Mouse (Mus musculus): ENCODE data around the gene Zfand3. TPM values are rescaled to one million over a fixed set of nuclear protein-coding genes. Genes with fewer than 3 reads are reported as not detected.

The Zfand3 gene
- polyA plus RNA-seq, 1 experiment from 2014 or later, result 50.6 TPM

GRCm38 (mm10) chr17:30198422-30198821, 193.9 kb downstream of the Zfand3 start:
- Histone ChIP-seq H3K36me3 (replicated peaks; ENCODE audit: control insufficient read depth, insufficient read depth, low read depth, low read length) (no peaks in the 10 kb centered on the region), H3K4me3 (ENCODE audit: low read depth, low read length) (no peak overlapping the region), H3K9ac (replicated peaks; ENCODE audit: low read length) (no peak overlapping the region), H3K27ac (replicated peaks; ENCODE audit: low read depth, low read length) (no peak overlapping the region), H3K4me2 (ENCODE audit: low read depth, low read length) (no peak overlapping the region), H3K27me3 (ENCODE audit: control insufficient read depth, insufficient read depth, low read length) (no peaks in the 10 kb centered on the region), H3K4me1 (ENCODE audit: control insufficient read depth, insufficient read depth, low read length) (no peaks in the 10 kb centered on the region; the same call in 1 of the 2 replicates), H3K9me3 (replicated peaks; ENCODE audit: control insufficient read depth, low read length) (no peaks in the 10 kb centered on the region)
- ATAC-seq (replicated peaks; ENCODE audit: insufficient number of reproducible peaks, low FRiP score, low TSS enrichment, low read depth) (no peak), DNase-seq (ENCODE audit: low spot score) (no peak)
- 59% methylated on average over 10 of the region's 10 CpGs for WGBS

GRCm38 (mm10) chr17:30199374-30200247, 195.1 kb downstream of the Zfand3 start:
- ATAC-seq (replicated peaks; ENCODE audit: insufficient number of reproducible peaks, low FRiP score, low TSS enrichment, low read depth) (no peak), DNase-seq (ENCODE audit: low spot score) (no peak)
- Histone ChIP-seq H3K36me3 (replicated peaks; ENCODE audit: control insufficient read depth, insufficient read depth, low read depth, low read length) (no peaks in the 10 kb centered on the region), H3K4me2 (ENCODE audit: low read depth, low read length) (no peak overlapping the region), H3K9me3 (replicated peaks; ENCODE audit: control insufficient read depth, low read length) (no peaks in the 10 kb centered on the region), H3K27me3 (ENCODE audit: control insufficient read depth, insufficient read depth, low read length) (no peaks in the 10 kb centered on the region), H3K4me3 (ENCODE audit: low read depth, low read length) (no peak overlapping the region), H3K9ac (replicated peaks; ENCODE audit: low read length) (no peak overlapping the region), H3K4me1 (ENCODE audit: control insufficient read depth, insufficient read depth, low read length) (no peaks in the 10 kb centered on the region; the same call in 1 of the 2 replicates), H3K27ac (replicated peaks; ENCODE audit: low read depth, low read length) (no peak overlapping the region)
- 82% methylated on average over 13 of the region's 13 CpGs for WGBS

- WGBS, result 91% methylated on average over 4 of the region's 4 CpGs
- Histone ChIP-seq H3K27ac (replicated peaks; ENCODE audit: low read depth, low read length) (no peak overlapping the region; the same call in 1 of the 2 replicates), H3K9ac (replicated peaks; ENCODE audit: low read length) (0 out of 2 replicates have a peak overlapping the region, but pooled peaks have one; percentile 2), H3K4me1 (ENCODE audit: control insufficient read depth, insufficient read depth, low read length) (no peaks in the 10 kb centered on the region; the same call in 1 of the 2 replicates), H3K36me3 (replicated peaks; ENCODE audit: control insufficient read depth, insufficient read depth, low read depth, low read length) (no peaks in the 10 kb centered on the region), H3K9me3 (replicated peaks; ENCODE audit: control insufficient read depth, low read length) (no peaks in the 10 kb centered on the region), H3K4me3 (ENCODE audit: low read depth, low read length) (no peak overlapping the region), H3K27me3 (ENCODE audit: control insufficient read depth, insufficient read depth, low read length) (no peaks in the 10 kb centered on the region), H3K4me2 (ENCODE audit: low read depth, low read length) (no peak overlapping the region)
- ATAC-seq (replicated peaks; ENCODE audit: insufficient number of reproducible peaks, low FRiP score, low TSS enrichment, low read depth), result no peak
- DNase-seq (ENCODE audit: low spot score), result no peak
Measured at GRCm38 (mm10) chr17:30200283-30200682, 195.8 kb downstream of the Zfand3 start.

- no peaks in the 10 kb centered on the region for H3K9me3 ChIP-seq (replicated peaks; ENCODE audit: control insufficient read depth, low read length)
- WGBS, result 93% methylated on average over 17 of the region's 17 CpGs
- no peak overlapping the region for H3K9ac ChIP-seq (replicated peaks; ENCODE audit: low read length)
- no peak overlapping the region for H3K4me3 ChIP-seq (ENCODE audit: low read depth, low read length)
- DNase-seq (ENCODE audit: low spot score), result no peak
- H3K27ac ChIP-seq (replicated peaks; ENCODE audit: low read depth, low read length), result no peak overlapping the region
- no peak for ATAC-seq (replicated peaks; ENCODE audit: insufficient number of reproducible peaks, low FRiP score, low TSS enrichment, low read depth)
- H3K27me3 ChIP-seq (ENCODE audit: control insufficient read depth, insufficient read depth, low read length), result no peaks in the 10 kb centered on the region
- H3K4me2 ChIP-seq (ENCODE audit: low read depth, low read length), result no peak overlapping the region
- H3K4me1 ChIP-seq (ENCODE audit: control insufficient read depth, insufficient read depth, low read length), result no peaks in the 10 kb centered on the region; the same call in 1 of the 2 replicates
- H3K36me3 ChIP-seq (replicated peaks; ENCODE audit: control insufficient read depth, insufficient read depth, low read depth, low read length), result no peaks in the 10 kb centered on the region
Measured at GRCm38 (mm10) chr17:30205062-30205825, 200.7 kb downstream of the Zfand3 start.

GRCm38 (mm10) chr17:30210262-30210661, 205.7 kb downstream of the Zfand3 start:
- no peaks in the 10 kb centered on the region; the same call in 1 of the 2 replicates for H3K36me3 ChIP-seq (replicated peaks; ENCODE audit: control insufficient read depth, insufficient read depth, low read depth, low read length)
- 94% methylated on average over 8 of the region's 8 CpGs for WGBS
- no peak for ATAC-seq (replicated peaks; ENCODE audit: insufficient number of reproducible peaks, low FRiP score, low TSS enrichment, low read depth)

GRCm38 (mm10) chr17:30210936-30211335, 206.4 kb downstream of the Zfand3 start:
- H3K4me3 ChIP-seq (ENCODE audit: low read depth, low read length), result no peak overlapping the region
- no peaks in the 10 kb centered on the region for H3K27me3 ChIP-seq (ENCODE audit: control insufficient read depth, insufficient read depth, low read length)
- no peaks in the 10 kb centered on the region; the same call in 1 of the 2 replicates for H3K36me3 ChIP-seq (replicated peaks; ENCODE audit: control insufficient read depth, insufficient read depth, low read depth, low read length)
- no peak overlapping the region for H3K4me2 ChIP-seq (ENCODE audit: low read depth, low read length)
- DNase-seq (ENCODE audit: low spot score) (no peak), ATAC-seq (replicated peaks; ENCODE audit: insufficient number of reproducible peaks, low FRiP score, low TSS enrichment, low read depth) (no peak)
- H3K9me3 ChIP-seq (replicated peaks; ENCODE audit: control insufficient read depth, low read length), result no peaks in the 10 kb centered on the region
- no peaks in the 10 kb centered on the region; the same call in 1 of the 2 replicates for H3K4me1 ChIP-seq (ENCODE audit: control insufficient read depth, insufficient read depth, low read length)
- WGBS, result 92% methylated on average over 6 of the region's 6 CpGs
- H3K9ac ChIP-seq (replicated peaks; ENCODE audit: low read length), result no peak overlapping the region
- H3K27ac ChIP-seq (replicated peaks; ENCODE audit: low read depth, low read length), result no peak overlapping the region

More at GRCm38 (mm10) chr17:30210262-30210661, 205.7 kb downstream of the Zfand3 start:
- Histone ChIP-seq H3K27me3 (ENCODE audit: control insufficient read depth, insufficient read depth, low read length) (no peaks in the 10 kb centered on the region), H3K27ac (replicated peaks; ENCODE audit: low read depth, low read length) (no peak overlapping the region), H3K9me3 (replicated peaks; ENCODE audit: control insufficient read depth, low read length) (no peaks in the 10 kb centered on the region), H3K4me2 (ENCODE audit: low read depth, low read length) (no peak overlapping the region), H3K4me3 (ENCODE audit: low read depth, low read length) (no peak overlapping the region), H3K4me1 (ENCODE audit: control insufficient read depth, insufficient read depth, low read length) (no peaks in the 10 kb centered on the region; the same call in 1 of the 2 replicates), H3K9ac (replicated peaks; ENCODE audit: low read length) (no peak overlapping the region)
- no peak for DNase-seq (ENCODE audit: low spot score)

- Histone ChIP-seq H3K36me3 (replicated peaks; ENCODE audit: control insufficient read depth, insufficient read depth, low read depth, low read length) (no peaks in the 10 kb centered on the region; the same call in 1 of the 2 replicates), H3K27me3 (ENCODE audit: control insufficient read depth, insufficient read depth, low read length) (no peaks in the 10 kb centered on the region)
Measured at GRCm38 (mm10) chr17:30212647-30213046, 208.1 kb downstream of the Zfand3 start.

More at GRCm38 (mm10) chr17:30212647-30213046, 208.1 kb downstream of the Zfand3 start:
- no peaks in the 10 kb centered on the region for H3K4me1 ChIP-seq (ENCODE audit: control insufficient read depth, insufficient read depth, low read length)
- ATAC-seq (replicated peaks; ENCODE audit: insufficient number of reproducible peaks, low FRiP score, low TSS enrichment, low read depth), result no peak
- no peak overlapping the region for H3K27ac ChIP-seq (replicated peaks; ENCODE audit: low read depth, low read length)
- no peak overlapping the region for H3K9ac ChIP-seq (replicated peaks; ENCODE audit: low read length)
- no peak overlapping the region for H3K4me3 ChIP-seq (ENCODE audit: low read depth, low read length)
- H3K4me2 ChIP-seq (ENCODE audit: low read depth, low read length), result no peak overlapping the region
- H3K9me3 ChIP-seq (replicated peaks; ENCODE audit: control insufficient read depth, low read length), result no peaks in the 10 kb centered on the region
- DNase-seq (ENCODE audit: low spot score), result no peak
- WGBS, result 92% methylated on average over 12 of the region's 12 CpGs
